Mouse (Mus musculus): ENCODE results near the gene Slc50a1. TPM values are rescaled to one million over a fixed set of nuclear protein-coding genes. Genes with fewer than 3 reads are reported as not detected.

Slc50a1 gene
- polyA plus RNA-seq, 2 experiments: 16.5 to 18.7 TPM

DNA sequence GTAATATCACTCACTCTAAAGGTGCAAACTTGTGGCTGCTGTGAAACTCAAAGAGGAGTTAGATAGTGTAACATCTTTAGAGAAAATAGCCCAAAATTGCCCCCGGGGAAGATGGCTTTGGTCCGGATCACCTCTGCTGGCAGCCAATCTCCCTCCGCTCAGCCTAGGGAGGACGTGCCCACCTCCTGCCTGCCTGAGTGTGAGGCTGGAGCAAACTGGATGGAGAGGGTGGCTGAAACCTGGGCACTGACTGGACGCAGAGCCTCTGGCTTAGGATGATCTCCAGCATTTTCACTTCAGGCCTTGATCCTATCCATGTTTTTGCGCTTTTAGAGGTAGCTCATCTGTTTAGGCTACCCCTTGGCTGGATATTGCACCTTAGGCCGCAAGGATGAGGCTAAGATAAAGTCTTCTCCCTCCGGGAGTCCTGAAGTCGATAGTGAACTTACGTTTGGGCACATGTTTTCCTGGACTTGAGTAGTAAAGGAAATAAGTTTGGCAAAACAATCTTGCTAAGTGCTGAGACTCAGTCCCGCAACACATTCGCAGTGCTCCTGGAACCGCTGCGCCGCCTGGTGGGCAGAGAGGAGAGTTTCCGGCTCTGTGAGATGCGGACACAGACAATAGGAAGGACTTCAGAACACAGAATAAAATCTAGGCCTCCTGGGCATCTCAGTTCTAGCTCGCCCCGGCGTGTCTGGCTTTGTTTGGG is 11.4 kb upstream of the Slc50a1 start:
- no peak overlapping the region for H3K9ac ChIP-seq (replicated peaks)
- 12% methylated on average over 20 of the region's 20 CpGs for WGBS (ENCODE audit: insufficient replicate concordance)
- TF ChIP-seq CTCF (IDR thresholded peaks at IDR 0.05; ENCODE audit: low read depth) (peak; percentile 91), EP300 (IDR thresholded peaks at IDR 0.05; ENCODE audit: low read depth) (no peak)

DNA sequence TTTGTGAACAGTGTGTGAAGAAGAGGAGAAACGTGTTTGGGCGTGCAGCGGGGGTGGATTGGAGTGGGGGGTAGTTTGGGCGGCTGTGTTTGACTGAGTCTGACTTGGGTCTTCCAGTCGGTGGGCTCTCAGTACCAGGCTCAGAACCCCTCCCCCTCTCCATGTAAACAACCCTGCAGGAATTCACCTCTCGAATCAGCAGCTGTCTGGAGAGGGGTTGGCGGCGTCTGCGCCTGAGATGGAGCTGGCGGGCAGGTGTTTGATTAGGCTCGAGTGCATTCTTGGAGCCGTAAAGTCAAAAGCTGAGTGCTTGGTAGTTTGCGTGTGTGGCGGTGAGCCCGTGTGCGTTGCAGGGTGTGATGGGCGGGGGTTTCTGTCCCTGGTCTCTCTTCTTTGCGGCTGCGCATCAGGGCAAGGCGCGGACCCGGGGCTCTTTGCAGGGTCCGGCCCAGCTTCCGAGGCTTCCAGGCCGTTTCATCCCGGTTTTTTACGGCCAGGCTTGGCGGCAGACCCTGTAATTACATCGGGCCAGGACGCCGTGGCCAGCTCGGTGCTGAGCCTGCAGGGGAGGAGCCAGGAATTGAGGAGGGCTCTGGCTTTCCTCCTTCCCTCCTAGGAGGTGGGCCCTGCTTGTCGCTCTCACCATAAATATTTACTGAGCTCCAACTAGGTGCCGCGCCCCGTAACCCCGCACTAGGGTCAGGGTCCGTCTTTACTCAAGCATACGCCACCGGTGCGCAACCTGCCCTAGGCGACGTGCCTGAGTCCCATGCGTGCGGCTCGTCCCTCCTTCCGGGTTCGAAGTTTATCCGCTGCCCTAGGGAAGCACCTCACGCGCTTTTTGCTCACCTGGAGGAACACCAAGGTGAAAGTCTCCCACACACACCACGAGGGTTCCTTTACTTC is 10.5 kb upstream of the Slc50a1 start, which contains the start of gene Efna1:
Gene Efna1 (minus strand): TSS at position 537 of the 906 bp plus-strand sequence.
- H3K27ac ChIP-seq: no peak within 1 kb of the TSS
- H3K4me1 ChIP-seq (replicated peaks; ENCODE audit: control insufficient read depth in 2 of 2, insufficient read depth in 2 of 2, low read length in 1 of 2): no peaks in the 10 kb centered on the region
- DNase-seq (ENCODE audit: low read depth in 3 of 3, low spot score in 3 of 3) (no peak), ATAC-seq (ENCODE audit: insufficient read depth) (peak; percentile 31)
- peak within 1 kb of the TSS; percentile 28 to 49 for H3K4me3 ChIP-seq (ENCODE audit: insufficient read depth in 1 of 2, low read depth in 2 of 2, low read length in 2 of 2)
- WGBS (ENCODE audit: insufficient replicate concordance): under 1% methylated on average over 52 of the region's 52 CpGs
- no peak within 1 kb of the TSS for H3K9ac ChIP-seq (replicated peaks)
- peak within 1 kb of the TSS; percentile 48 for H3K4me2 ChIP-seq (ENCODE audit: low read depth)
- TF ChIP-seq CTCF (IDR thresholded peaks at IDR 0.05; ENCODE audit: low read depth) (no peak), EP300 (IDR thresholded peaks at IDR 0.05; ENCODE audit: low read depth) (no peak)
- no peaks in the 10 kb centered on the region for H3K36me3 ChIP-seq (replicated peaks; ENCODE audit: control insufficient read depth, insufficient read depth, low read depth)
- H3K9me3 ChIP-seq (ENCODE audit: control insufficient read depth, low read length): no peaks in the 10 kb centered on the region
- H3K27me3 ChIP-seq (ENCODE audit: control insufficient read depth, insufficient read depth, low read length): peaks cover 44% of the 10 kb centered on the region

More for the DNA sequence above, 11.4 kb upstream of the Slc50a1 start:
- peak in 2 of 3 experiments; percentile 30 to 58 for DNase-seq (ENCODE audit: low read depth in 3 of 3, low spot score in 3 of 3)
- Histone ChIP-seq H3K4me1 (replicated peaks; ENCODE audit: control insufficient read depth in 2 of 2, insufficient read depth in 2 of 2, low read length in 1 of 2) (no peaks in the 10 kb centered on the region), H3K4me2 (ENCODE audit: low read depth) (peak overlapping the region; percentile 48), H3K36me3 (replicated peaks; ENCODE audit: control insufficient read depth, insufficient read depth, low read depth) (no peaks in the 10 kb centered on the region), H3K9me3 (ENCODE audit: control insufficient read depth, low read length) (no peaks in the 10 kb centered on the region), H3K27me3 (ENCODE audit: control insufficient read depth, insufficient read depth, low read length) (peaks cover 44% of the 10 kb centered on the region), H3K4me3 (ENCODE audit: insufficient read depth in 1 of 2, low read depth in 2 of 2, low read length in 2 of 2) (no peak overlapping the region; a peak in 1 of 4 replicates), H3K27ac (no peak overlapping the region)
- ATAC-seq (ENCODE audit: insufficient read depth): no peak; the same call in 1 of the 2 replicates

DNA sequence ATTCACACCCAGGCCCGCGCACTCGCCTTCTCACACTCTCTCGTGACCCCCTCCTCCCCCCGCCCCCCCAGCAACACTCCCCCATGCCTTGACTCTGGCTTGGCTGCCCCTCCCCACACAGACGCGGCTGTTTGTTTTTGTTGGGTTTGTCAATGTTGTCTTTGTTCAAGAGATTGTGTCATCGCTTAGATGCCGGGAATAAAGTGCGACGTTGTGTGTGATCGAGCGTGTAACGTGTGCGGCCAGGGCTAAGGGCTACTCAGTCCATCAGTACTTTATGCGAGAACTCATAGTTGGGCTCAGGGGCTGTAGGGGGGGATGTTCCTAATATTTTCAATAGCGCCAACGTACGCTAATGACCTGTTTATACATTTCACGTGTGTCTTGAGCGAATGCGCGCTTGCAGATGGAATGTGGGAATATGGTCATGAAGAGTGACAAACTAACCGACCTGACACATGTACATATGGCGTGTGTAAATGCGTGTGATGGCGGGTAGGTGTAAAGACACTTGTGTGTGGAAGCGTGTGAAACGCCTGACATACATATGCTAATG is 9.8 kb upstream of the Slc50a1 start:
- no peaks in the 10 kb centered on the region for H3K9me3 ChIP-seq (ENCODE audit: control insufficient read depth, low read length)
- no peak overlapping the region for H3K9ac ChIP-seq (replicated peaks)
- peak overlapping the region; percentile 48 for H3K4me2 ChIP-seq (ENCODE audit: low read depth)
- peak overlapping the region; percentile 46 to 49 for H3K4me3 ChIP-seq (ENCODE audit: insufficient read depth in 1 of 2, low read depth in 2 of 2, low read length in 2 of 2)
- H3K27ac ChIP-seq: no peak overlapping the region
- H3K36me3 ChIP-seq (replicated peaks; ENCODE audit: control insufficient read depth, insufficient read depth, low read depth): no peaks in the 10 kb centered on the region
- DNase-seq (ENCODE audit: low read depth in 3 of 3, low spot score in 3 of 3) (no peak), ATAC-seq (ENCODE audit: insufficient read depth) (no peak)
- H3K27me3 ChIP-seq (ENCODE audit: control insufficient read depth, insufficient read depth, low read length): peaks cover 44% of the 10 kb centered on the region
- TF ChIP-seq CTCF (IDR thresholded peaks at IDR 0.05; ENCODE audit: low read depth) (no peak), EP300 (IDR thresholded peaks at IDR 0.05; ENCODE audit: low read depth) (no peak)
- H3K4me1 ChIP-seq (replicated peaks; ENCODE audit: control insufficient read depth in 2 of 2, insufficient read depth in 2 of 2, low read length in 1 of 2): no peaks in the 10 kb centered on the region
- WGBS (ENCODE audit: insufficient replicate concordance): under 1% methylated on average over 28 of the region's 29 CpGs

DNA sequence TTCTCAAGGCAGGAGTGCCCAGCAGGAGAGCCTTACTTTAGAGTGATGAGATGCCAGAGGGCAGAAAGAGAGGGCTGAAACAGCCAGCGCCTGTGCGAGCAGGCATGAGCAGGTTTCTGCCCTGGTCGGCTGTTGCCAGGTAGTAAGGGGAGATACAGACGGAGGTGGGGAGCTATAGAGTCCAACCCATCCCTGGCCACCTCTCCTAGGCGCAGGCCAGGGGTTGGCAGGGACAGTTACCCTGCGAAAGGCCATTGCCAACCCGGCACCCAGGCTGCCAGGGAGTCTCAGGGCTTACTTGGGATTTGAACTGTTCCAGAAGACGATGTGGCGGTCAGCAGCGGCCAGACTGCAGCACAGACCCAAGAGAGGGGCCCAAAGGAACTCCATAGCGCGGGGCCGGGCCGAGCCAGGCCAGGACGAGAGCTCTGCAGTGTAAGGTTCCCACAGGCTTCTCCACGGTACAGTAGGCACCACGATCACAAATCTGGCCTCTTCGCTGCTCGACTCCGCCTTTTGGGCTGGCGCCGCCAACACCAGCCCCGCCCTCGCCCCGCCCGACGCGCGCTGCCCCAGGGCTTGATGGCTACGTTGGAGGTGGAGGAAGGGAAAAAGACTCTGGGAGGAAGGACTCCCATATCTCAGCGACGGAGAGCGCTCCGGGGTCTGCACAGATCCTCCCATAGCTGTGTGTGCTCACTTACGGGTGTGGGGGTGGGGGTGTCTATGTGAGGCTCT is 9.0 kb upstream of the Slc50a1 start:
- DNase-seq (ENCODE audit: low read depth in 3 of 3, low spot score in 3 of 3): peak in 1 of 3 experiments; percentile 33
- Histone ChIP-seq H3K36me3 (replicated peaks; ENCODE audit: control insufficient read depth, insufficient read depth, low read depth) (no peaks in the 10 kb centered on the region), H3K27me3 (ENCODE audit: control insufficient read depth, insufficient read depth, low read length) (peaks cover 44% of the 10 kb centered on the region), H3K9me3 (ENCODE audit: control insufficient read depth, low read length) (no peaks in the 10 kb centered on the region), H3K9ac (replicated peaks) (no peak overlapping the region; the same call in 1 of the 2 replicates), H3K4me1 (replicated peaks; ENCODE audit: control insufficient read depth in 2 of 2, insufficient read depth in 2 of 2, low read length in 1 of 2) (no peaks in the 10 kb centered on the region), H3K4me2 (ENCODE audit: low read depth) (peak overlapping the region; percentile 48), H3K4me3 (ENCODE audit: insufficient read depth in 1 of 2, low read depth in 2 of 2, low read length in 2 of 2) (peak overlapping the region; percentile 46 to 49), H3K27ac (no peak overlapping the region)
- ATAC-seq (ENCODE audit: insufficient read depth): peak; percentile 43
- 3% methylated on average over 35 of the region's 35 CpGs for WGBS (ENCODE audit: insufficient replicate concordance)
- no peak for TF ChIP-seq EP300 (IDR thresholded peaks at IDR 0.05; ENCODE audit: low read depth)
- no peak for TF ChIP-seq CTCF (IDR thresholded peaks at IDR 0.05; ENCODE audit: low read depth)
